Mouse (Mus musculus): ENCODE results near the gene Elmod3. TPM values are rescaled to one million over a fixed set of nuclear protein-coding genes. Genes with fewer than 3 reads are reported as not detected.
"Not testable (repeated sequence)": the region's sequence is repeated elsewhere in the genome, so short reads cannot be mapped to it uniquely, and the experiment has no call there.

Gene Elmod3
- polyA plus RNA-seq, 1 experiment, result 5.1 TPM

GRCm38 (mm10) chr6:72543265-72543850 is 54.9 kb downstream of the Elmod3 start:
- Histone ChIP-seq H3K79me2 (ENCODE audit: control insufficient read depth, insufficient read depth) (no peaks in the 10 kb centered on the region), H3K4me3 (ENCODE audit: insufficient read depth, poor library complexity, severe bottlenecking) (no peak overlapping the region), H3K36me3 (ENCODE audit: control insufficient read depth, insufficient read depth) (no peaks in the 10 kb centered on the region), H3K27me3 (ENCODE audit: control insufficient read depth, insufficient read depth, insufficient read length) (no peaks in the 10 kb centered on the region), H3K79me3 (ENCODE audit: low read depth) (peaks cover 1% of the 10 kb centered on the region), H3ac (ENCODE audit: control insufficient read depth, insufficient read length, low read depth) (no peak overlapping the region)
- TF ChIP-seq CEBPB (IDR thresholded peaks at IDR 0.05; ENCODE audit: low read depth) (no peak), MAX (IDR thresholded peaks at IDR 0.05) (no peak), FOSL1 (IDR thresholded peaks at IDR 0.05; ENCODE audit: insufficient read depth, low read length, poor library complexity, severe bottlenecking) (no peak)

GRCm38 (mm10) chr6:72538562-72539031 is 59.6 kb downstream of the Elmod3 start:
- peak overlapping the region; percentile 21 for H3K4me3 ChIP-seq (ENCODE audit: insufficient read depth, poor library complexity, severe bottlenecking)
- peak overlapping the region; percentile 83 for H3ac ChIP-seq (ENCODE audit: control insufficient read depth, insufficient read length, low read depth)
- no peaks in the 10 kb centered on the region for H3K79me3 ChIP-seq (ENCODE audit: low read depth)
- H3K27me3 ChIP-seq (ENCODE audit: control insufficient read depth, insufficient read depth, insufficient read length), result no peaks in the 10 kb centered on the region
- no peak for TF ChIP-seq MAX (IDR thresholded peaks at IDR 0.05)
- TF ChIP-seq MYOD1 (IDR thresholded peaks at IDR 0.05; ENCODE audit: control insufficient read depth, insufficient read length, low read depth), result no peak
- TF ChIP-seq MYOG (IDR thresholded peaks at IDR 0.05; ENCODE audit: control insufficient read depth, extremely low read depth, insufficient read length), result no peak
- no peak for TF ChIP-seq CEBPB (IDR thresholded peaks at IDR 0.05; ENCODE audit: low read depth)
- TF ChIP-seq CTCF (IDR thresholded peaks at IDR 0.05; ENCODE audit: control insufficient read depth, insufficient read depth, insufficient read length), result no peak
- no peak for TF ChIP-seq FOSL1 (IDR thresholded peaks at IDR 0.05; ENCODE audit: insufficient read depth, low read length, poor library complexity, severe bottlenecking)
- TF ChIP-seq USF1 (IDR thresholded peaks at IDR 0.05; ENCODE audit: low read depth), result no peak
- no peaks in the 10 kb centered on the region for H3K36me3 ChIP-seq (ENCODE audit: control insufficient read depth, insufficient read depth)
- H3K79me2 ChIP-seq (ENCODE audit: control insufficient read depth, insufficient read depth), result no peaks in the 10 kb centered on the region

- Histone ChIP-seq H3K79me2 (ENCODE audit: control insufficient read depth, insufficient read depth) (no peaks in the 10 kb centered on the region), H3K36me3 (ENCODE audit: control insufficient read depth, insufficient read depth) (no peaks in the 10 kb centered on the region), H3ac (ENCODE audit: control insufficient read depth, insufficient read length, low read depth) (peak overlapping the region; percentile 83), H3K27me3 (ENCODE audit: control insufficient read depth, insufficient read depth, insufficient read length) (no peaks in the 10 kb centered on the region), H3K4me3 (ENCODE audit: insufficient read depth, poor library complexity, severe bottlenecking) (peak overlapping the region; percentile 21), H3K79me3 (ENCODE audit: low read depth) (no peaks in the 10 kb centered on the region)
- TF ChIP-seq USF1 (IDR thresholded peaks at IDR 0.05; ENCODE audit: low read depth) (no peak), MAX (IDR thresholded peaks at IDR 0.05) (no peak), CTCF (IDR thresholded peaks at IDR 0.05; ENCODE audit: control insufficient read depth, insufficient read depth, insufficient read length) (no peak), MYOG (IDR thresholded peaks at IDR 0.05; ENCODE audit: control insufficient read depth, extremely low read depth, insufficient read length) (no peak), CEBPB (IDR thresholded peaks at IDR 0.05; ENCODE audit: low read depth) (no peak), MYOD1 (IDR thresholded peaks at IDR 0.05; ENCODE audit: control insufficient read depth, insufficient read length, low read depth) (no peak), FOSL1 (IDR thresholded peaks at IDR 0.05; ENCODE audit: insufficient read depth, low read length, poor library complexity, severe bottlenecking) (no peak)
These were observed 60.2 kb downstream of the Elmod3 start for GRCm38 (mm10) chr6:72537998-72538500.

- TF ChIP-seq CTCF (IDR thresholded peaks at IDR 0.05; ENCODE audit: control insufficient read depth, insufficient read depth, insufficient read length) (peak; percentile 48), FOSL1 (IDR thresholded peaks at IDR 0.05; ENCODE audit: insufficient read depth, low read length, poor library complexity, severe bottlenecking) (no peak), CEBPB (IDR thresholded peaks at IDR 0.05; ENCODE audit: low read depth) (no peak)
- H3K27me3 ChIP-seq (ENCODE audit: control insufficient read depth, insufficient read depth, insufficient read length), result no peaks in the 10 kb centered on the region
- H3K79me2 ChIP-seq (ENCODE audit: control insufficient read depth, insufficient read depth), result no peaks in the 10 kb centered on the region
- no peak overlapping the region for H3ac ChIP-seq (ENCODE audit: control insufficient read depth, insufficient read length, low read depth)
- H3K4me3 ChIP-seq (ENCODE audit: insufficient read depth, poor library complexity, severe bottlenecking), result no peak overlapping the region
- H3K79me3 ChIP-seq (ENCODE audit: low read depth), result no peaks in the 10 kb centered on the region
- no peaks in the 10 kb centered on the region for H3K36me3 ChIP-seq (ENCODE audit: control insufficient read depth, insufficient read depth)
These were observed 63.0 kb downstream of the Elmod3 start for GRCm38 (mm10) chr6:72535165-72535564.

- no peaks in the 10 kb centered on the region for H3K36me3 ChIP-seq (ENCODE audit: control insufficient read depth, insufficient read depth)
- H3ac ChIP-seq (ENCODE audit: control insufficient read depth, insufficient read length, low read depth), result no peak overlapping the region
- H3K79me2 ChIP-seq (ENCODE audit: control insufficient read depth, insufficient read depth), result no peaks in the 10 kb centered on the region
- TF ChIP-seq CTCF (IDR thresholded peaks at IDR 0.05; ENCODE audit: control insufficient read depth, insufficient read depth, insufficient read length) (peak; percentile 67), CEBPB (IDR thresholded peaks at IDR 0.05; ENCODE audit: low read depth) (no peak)
- H3K79me3 ChIP-seq (ENCODE audit: low read depth), result no peaks in the 10 kb centered on the region
- H3K4me3 ChIP-seq (ENCODE audit: insufficient read depth, poor library complexity, severe bottlenecking), result no peak overlapping the region
- H3K27me3 ChIP-seq (ENCODE audit: control insufficient read depth, insufficient read depth, insufficient read length), result no peaks in the 10 kb centered on the region
These were observed 64.0 kb downstream of the Elmod3 start for GRCm38 (mm10) chr6:72534035-72534809.

GRCm38 (mm10) chr6:72533555-72533954 is 64.7 kb downstream of the Elmod3 start:
- not testable (repeated sequence) for H3K79me3 ChIP-seq (ENCODE audit: low read depth); H3K36me3 ChIP-seq (ENCODE audit: control insufficient read depth, insufficient read depth)

More at GRCm38 (mm10) chr6:72533555-72533954, 64.7 kb downstream of the Elmod3 start:
- H3K79me2 ChIP-seq (ENCODE audit: control insufficient read depth, insufficient read depth); H3K4me3 ChIP-seq (ENCODE audit: insufficient read depth, poor library complexity, severe bottlenecking); H3ac ChIP-seq (ENCODE audit: control insufficient read depth, insufficient read length, low read depth); H3K27me3 ChIP-seq (ENCODE audit: control insufficient read depth, insufficient read depth, insufficient read length): not testable (repeated sequence)

All from C2C12 (cell line).